In the genomic region with DNA sequence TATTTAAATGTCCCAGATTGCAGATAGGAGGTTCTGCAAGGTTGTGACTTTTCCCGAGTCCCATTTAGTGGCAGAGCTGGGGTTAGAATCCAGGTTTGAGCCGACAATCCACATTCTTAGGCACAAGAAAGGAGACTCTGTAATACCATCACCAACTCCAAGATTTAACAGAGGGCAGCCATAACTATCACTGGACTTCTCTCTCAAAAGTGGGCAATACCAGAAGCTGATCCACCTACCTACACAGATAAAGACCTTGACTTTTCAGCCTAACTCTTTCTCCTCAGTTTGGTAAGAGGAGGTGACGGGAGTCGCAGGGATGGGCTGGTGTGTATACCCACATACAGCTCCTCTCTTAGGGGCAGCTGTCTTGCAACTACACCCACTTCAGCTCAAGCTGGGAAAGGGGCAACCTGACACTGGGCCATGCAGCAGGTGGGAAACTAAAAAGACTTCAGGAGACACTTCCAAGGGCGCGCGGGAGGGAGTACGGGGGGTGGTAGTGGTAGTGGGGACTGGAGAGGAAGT, we compare ENCODE assay signal across 7 mouse cellular contexts. TPM values are rescaled to one million over a fixed set of nuclear protein-coding genes. Genes with fewer than 3 reads are reported as not detected.
DNase-seq lines count a peak whose midpoint lies in the region; ATAC-seq and TF ChIP-seq lines count a peak whose summit lies in the region.

No protein-coding gene starts in this region.

- no peak for TF ChIP-seq POLR2A in lung, adult 2 months (IDR thresholded peaks at IDR 0.05; ENCODE audit: borderline replicate concordance, extremely low read depth, low read depth, low read length)
- no peak for TF ChIP-seq POLR2A in olfactory bulb, adult 2 months (IDR thresholded peaks at IDR 0.05; ENCODE audit: insufficient read depth, low read depth, low read length)

- peak overlapping the region; percentile 99 for H3K27ac ChIP-seq in embryonic facial prominence, embryonic 14.5 days (replicated peaks; ENCODE audit: low read depth, low read length)
- H3K27ac ChIP-seq in intestine, postnatal 0 days (ENCODE audit: low read depth, low read length) = peak overlapping the region; percentile 95
- H3K27ac ChIP-seq in olfactory bulb, adult 2 months (ENCODE audit: insufficient read depth, low read depth, low read length) = peak overlapping the region; percentile 48

- H3K4me3 ChIP-seq in lung, adult 2 months (replicated peaks; ENCODE audit: extremely low read depth, low read depth, low read length) = peak overlapping the region; percentile 25
- H3K4me3 ChIP-seq in embryonic facial prominence, embryonic 14.5 days (ENCODE audit: low read depth, low read length) = peak overlapping the region; percentile 77
- peak overlapping the region; percentile 47 for H3K4me3 ChIP-seq in intestine, postnatal 0 days (ENCODE audit: low read depth, low read length)
- peak overlapping the region; percentile 64 for H3K4me3 ChIP-seq in olfactory bulb, adult 2 months (ENCODE audit: insufficient read depth, low read depth, low read length)

- H3K9me3 ChIP-seq in embryonic facial prominence, embryonic 14.5 days (ENCODE audit: control insufficient read depth, low read length) = no peaks in the 10 kb centered on the region
- no peaks in the 10 kb centered on the region for H3K9me3 ChIP-seq in intestine, postnatal 0 days (ENCODE audit: control insufficient read depth)

- H3K36me3 ChIP-seq in embryonic facial prominence, embryonic 14.5 days (ENCODE audit: control insufficient read depth, insufficient read depth, low read length) = peaks cover 15% of the 10 kb centered on the region
- H3K36me3 ChIP-seq in intestine, postnatal 0 days (ENCODE audit: control insufficient read depth, insufficient read depth) = no peaks in the 10 kb centered on the region; the same call in 1 of the 2 replicates

- H3K27me3 ChIP-seq in embryonic facial prominence, embryonic 14.5 days (replicated peaks; ENCODE audit: control insufficient read depth, insufficient read depth, low read length) = peaks cover 13% of the 10 kb centered on the region
- H3K27me3 ChIP-seq in intestine, postnatal 0 days (replicated peaks; ENCODE audit: control insufficient read depth, insufficient read depth, low read length) = peaks cover 9% of the 10 kb centered on the region; the same call in 1 of the 2 replicates

- peak overlapping the region; percentile 92 for H3K4me2 ChIP-seq in embryonic facial prominence, embryonic 14.5 days (ENCODE audit: low read depth, low read length)
- H3K4me2 ChIP-seq in intestine, postnatal 0 days (replicated peaks; ENCODE audit: low read depth) = peak overlapping the region; percentile 86

- ATAC-seq in embryonic facial prominence, embryonic 14.5 days (ENCODE audit: low read depth) = no peak
- no peak for ATAC-seq in intestine, postnatal 0 days
- ATAC-seq in monocyte, adult 5-6 weeks (replicated peaks; ENCODE audit: insufficient number of reproducible peaks, low FRiP score, low TSS enrichment, poor library complexity, severe bottlenecking) = no peak

- DNase-seq in lung, adult 2 months = no peak
- no peak for DNase-seq in lung, postnatal 36 days
- DNase-seq in embryonic facial prominence, embryonic 14.5 days (ENCODE audit: low spot score) = no peak
- no peak for DNase-seq in cerebellum, postnatal 36 days

- 13% methylated on average over 8 of the region's 8 CpGs for WGBS in lung, adult 2 months
- WGBS in embryonic facial prominence, embryonic 14.5 days = 4% methylated on average over 8 of the region's 8 CpGs
- 5% methylated on average over 8 of the region's 8 CpGs for WGBS in intestine, postnatal 0 days
- WGBS in olfactory bulb, adult 2 months = 3% methylated on average over 8 of the region's 8 CpGs

- H3K4me1 ChIP-seq in lung, adult 2 months (ENCODE audit: control insufficient read depth, insufficient read depth, low read length) = peaks cover 10% of the 10 kb centered on the region; the same call in 1 of the 2 replicates
- peaks cover 52% of the 10 kb centered on the region for H3K4me1 ChIP-seq in embryonic facial prominence, embryonic 14.5 days (ENCODE audit: control insufficient read depth, insufficient read depth, low read length)
- H3K4me1 ChIP-seq in intestine, postnatal 0 days (replicated peaks; ENCODE audit: control insufficient read depth, insufficient read depth, low read length) = peaks cover 16% of the 10 kb centered on the region
- H3K4me1 ChIP-seq in olfactory bulb, adult 2 months (ENCODE audit: control insufficient read depth, insufficient read depth, low read length) = peaks cover 46% of the 10 kb centered on the region

- peak overlapping the region; percentile 74; the same call in 1 of the 2 replicates for H3K9ac ChIP-seq in embryonic facial prominence, embryonic 14.5 days (ENCODE audit: low read depth, low read length)
- peak overlapping the region; percentile 47 for H3K9ac ChIP-seq in intestine, postnatal 0 days (ENCODE audit: low read depth, low read length)

- no peak for TF ChIP-seq CTCF in lung, adult 2 months (IDR thresholded peaks at IDR 0.05; ENCODE audit: insufficient read depth, low read length)
- TF ChIP-seq CTCF in intestine, postnatal 0 days (IDR thresholded peaks at IDR 0.05; ENCODE audit: low read depth) = no peak
- no peak for TF ChIP-seq CTCF in olfactory bulb, adult 2 months (IDR thresholded peaks at IDR 0.05; ENCODE audit: insufficient read depth, low read depth, low read length)

RNA-seq across cellular contexts. Expression of a gene that starts 3.5 kb away (rescaled TPM):
- 19.4 and 21.0 TPM in 2 replicates for polyA plus RNA-seq in lung, adult 2 months (2012; rRNA removed)
- 24.2 and 24.3 TPM in 2 replicates for polyA plus RNA-seq in embryonic facial prominence, embryonic 14.5 days (2014; fragmentation: Nextera tagmentation; extraction: Ambion mirVana)
- polyA plus RNA-seq in intestine, postnatal 0 days (2015; fragmentation: Nextera tagmentation; extraction: Ambion mirVana) = 18.2 and 23.6 TPM in 2 replicates
- polyA plus RNA-seq in olfactory bulb, adult 2 months (2012; ENCODE audit: insufficient read depth, insufficient read length, low replicate concordance, missing spikeins) = 114 TPM in 1 of 2 replicates, not detected in the other
- 14.3 to 27.5 TPM (median 16.8 TPM) in 3 replicates for total RNA-seq in monocyte, adult 5-6 weeks (2017)

RNA-seq across cellular contexts. Expression of a gene that starts 19.0 kb away (rescaled TPM):
- polyA plus RNA-seq in lung, adult 2 months (2012; rRNA removed) = 37.8 and 63.1 TPM in 2 replicates
- 19.2 and 21.0 TPM in 2 replicates for polyA plus RNA-seq in embryonic facial prominence, embryonic 14.5 days (2014; fragmentation: Nextera tagmentation; extraction: Ambion mirVana)
- 24.1 and 24.9 TPM in 2 replicates for polyA plus RNA-seq in intestine, postnatal 0 days (2015; fragmentation: Nextera tagmentation; extraction: Ambion mirVana)
- not detected in 2 replicates for polyA plus RNA-seq in olfactory bulb, adult 2 months (2012; ENCODE audit: insufficient read depth, insufficient read length, low replicate concordance, missing spikeins)
- 3.1 to 3.8 TPM in 2 of 3 replicates, not detected in the other for total RNA-seq in monocyte, adult 5-6 weeks (2017)

RNA-seq across cellular contexts. Expression of a gene that starts 21.6 kb away (rescaled TPM):
- 21.9 and 24.7 TPM in 2 replicates for polyA plus RNA-seq in lung, adult 2 months (2012; rRNA removed)
- 23.8 and 24.2 TPM in 2 replicates for polyA plus RNA-seq in embryonic facial prominence, embryonic 14.5 days (2014; fragmentation: Nextera tagmentation; extraction: Ambion mirVana)
- polyA plus RNA-seq in intestine, postnatal 0 days (2015; fragmentation: Nextera tagmentation; extraction: Ambion mirVana) = 8.6 and 8.9 TPM in 2 replicates
- not detected in 2 replicates for polyA plus RNA-seq in olfactory bulb, adult 2 months (2012; ENCODE audit: insufficient read depth, insufficient read length, low replicate concordance, missing spikeins)
- 19.2 to 55.3 TPM (median 20.9 TPM) in 3 replicates for total RNA-seq in monocyte, adult 5-6 weeks (2017)

RNA-seq across cellular contexts. Expression of a gene that starts 21.7 kb away (rescaled TPM):
- 129 and 141 TPM in 2 replicates for polyA plus RNA-seq in lung, adult 2 months (2012; rRNA removed)
- 160 and 177 TPM in 2 replicates for polyA plus RNA-seq in embryonic facial prominence, embryonic 14.5 days (2014; fragmentation: Nextera tagmentation; extraction: Ambion mirVana)
- polyA plus RNA-seq in intestine, postnatal 0 days (2015; fragmentation: Nextera tagmentation; extraction: Ambion mirVana) = 159 and 164 TPM in 2 replicates
- polyA plus RNA-seq in olfactory bulb, adult 2 months (2012; ENCODE audit: insufficient read depth, insufficient read length, low replicate concordance, missing spikeins) = not detected in 2 replicates
- 51.4 to 93.3 TPM (median 54.6 TPM) in 3 replicates for total RNA-seq in monocyte, adult 5-6 weeks (2017)

RNA-seq across cellular contexts. Expression of a gene that starts 47.8 kb away (rescaled TPM):
- polyA plus RNA-seq in lung, adult 2 months (2012; rRNA removed) = 120 and 135 TPM in 2 replicates
- 68.9 and 73.3 TPM in 2 replicates for polyA plus RNA-seq in embryonic facial prominence, embryonic 14.5 days (2014; fragmentation: Nextera tagmentation; extraction: Ambion mirVana)
- 19.4 and 24.8 TPM in 2 replicates for polyA plus RNA-seq in intestine, postnatal 0 days (2015; fragmentation: Nextera tagmentation; extraction: Ambion mirVana)
- 175 and 278 TPM in 2 replicates for polyA plus RNA-seq in olfactory bulb, adult 2 months (2012; ENCODE audit: insufficient read depth, insufficient read length, low replicate concordance, missing spikeins)
- 76.7 to 192 TPM (median 86.2 TPM) in 3 replicates for total RNA-seq in monocyte, adult 5-6 weeks (2017)

Comparison
In these comparisons a context has a peak if more than half of its experiments do, and no peak if none do; other contexts are left out.
1. H3K4me3 ChIP-seq: peak in every context shown above with its lines; median percentile 77 in embryonic facial prominence, embryonic 14.5 days; 64 in olfactory bulb, adult 2 months; 47 in intestine, postnatal 0 days; 25 in lung, adult 2 months.
2. H3K27ac ChIP-seq: peak in every context shown above with its lines; median percentile 99 in embryonic facial prominence, embryonic 14.5 days; 95 in intestine, postnatal 0 days; 48 in olfactory bulb, adult 2 months.
3. RNA of a gene that starts 19.0 kb away (polyA plus RNA-seq): 37.8 to 63.1 TPM in lung, adult 2 months, 24.1 to 24.9 TPM in intestine, postnatal 0 days and 19.2 to 21.0 TPM in embryonic facial prominence, embryonic 14.5 days; not detected in olfactory bulb, adult 2 months; every median in the first group is over 10 times any median in the second.